Mouse (Mus musculus) kidney, postnatal 10 days (tissue): Measurements from ENCODE around the gene Vmn1r54.
"Not testable (repeated sequence)": the region's sequence is repeated elsewhere in the genome, so short reads cannot be mapped to it uniquely, and the experiment has no call there.

Source experiments
- DNase-seq: peaks from one replicate; pipeline ENCODE4 v3.0.0; 2021; ENCODE audit warnings: mixed read lengths

The Vmn1r54 gene

DNA sequence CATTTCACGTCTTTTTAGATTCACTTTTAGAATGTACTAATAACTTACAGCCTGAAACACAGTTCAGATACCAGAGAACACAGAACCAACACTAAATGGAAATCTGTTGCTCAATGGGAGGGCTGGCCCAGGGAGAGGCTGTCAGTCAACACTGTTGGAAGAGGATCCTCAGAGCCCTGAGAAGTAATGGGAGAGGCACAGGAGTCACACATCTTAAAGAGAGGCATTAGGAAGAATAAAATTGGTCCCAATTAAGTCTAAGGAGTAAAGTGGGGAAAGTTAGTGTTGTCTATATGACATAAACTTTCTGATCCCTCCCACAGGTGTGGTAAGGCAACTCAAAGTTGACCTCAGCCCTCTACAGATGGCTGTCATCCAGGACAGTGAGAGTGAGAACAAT lies at the start of gene Vmn1r54:
Vmn1r54 (plus strand) TSS at position 301 of the 400 bp plus-strand sequence.
- DNase-seq = no peak

DNA sequence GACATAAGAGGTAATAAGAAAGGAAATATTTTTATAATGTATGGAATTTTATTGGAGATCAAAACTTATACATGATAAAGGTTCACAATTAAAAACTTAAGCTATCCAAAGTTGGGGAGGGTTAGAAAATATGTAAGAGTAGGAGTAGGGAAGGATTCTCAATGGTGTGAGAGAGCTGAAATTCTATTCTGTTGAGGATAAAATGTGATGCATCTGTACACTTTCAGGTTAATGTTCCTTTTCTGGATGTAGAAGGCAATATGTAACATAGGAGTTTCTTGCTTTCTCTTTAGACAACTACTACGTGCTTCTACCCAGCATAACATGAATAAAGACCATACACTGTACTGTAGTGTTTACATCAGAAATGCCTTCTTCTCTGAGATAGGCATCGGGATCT lies 43.6 kb upstream of the Vmn1r54 start, which contains the start of gene V1ra8:
V1ra8 (plus strand) TSS at position 301 of the 400 bp plus-strand sequence.
- DNase-seq = not testable (repeated sequence)

DNA sequence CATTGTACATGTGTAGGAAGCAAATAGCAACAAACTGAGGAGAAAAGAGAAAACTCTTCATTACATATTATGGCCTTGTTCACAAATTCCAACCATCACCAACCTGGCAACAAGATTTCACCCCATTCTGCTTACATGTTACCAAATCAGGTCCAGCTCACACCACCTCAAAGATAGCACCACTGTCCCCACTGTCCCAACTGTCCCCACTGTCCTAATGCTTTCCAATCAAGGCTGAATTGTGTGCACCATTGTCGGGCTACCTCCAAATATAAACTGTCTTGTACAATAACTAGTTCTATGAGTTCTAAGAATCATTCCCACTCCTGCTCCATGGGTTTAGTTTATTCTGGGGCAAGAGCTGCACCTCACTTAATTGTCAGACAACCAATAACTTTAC lies 21.8 kb upstream of the Vmn1r54 start, which contains the start of gene Vmn1r53:
Vmn1r53 (minus strand) TSS at position 101 of the 400 bp plus-strand sequence.
- DNase-seq = no peak

DNA sequence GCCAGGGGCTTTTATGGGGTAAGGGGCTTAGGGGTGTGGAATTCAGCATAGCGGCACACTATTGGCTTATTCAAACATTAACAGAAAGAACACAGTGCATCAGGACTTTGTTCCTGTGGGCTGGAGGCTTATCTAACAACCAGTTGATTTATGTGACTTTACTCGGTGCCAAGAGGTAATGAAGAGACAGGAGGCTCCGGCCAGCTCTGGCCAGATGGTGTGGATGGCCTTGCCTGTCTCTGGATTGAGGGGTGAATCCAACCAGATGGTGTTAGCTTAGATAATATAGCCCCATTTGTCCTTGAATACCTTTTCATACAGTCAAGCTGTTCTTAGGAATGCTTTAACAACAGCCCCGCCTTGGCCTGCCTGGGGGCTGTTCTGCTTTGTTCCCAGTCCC lies 14.0 kb upstream of the Vmn1r54 start:
- not testable (repeated sequence) for DNase-seq

DNA sequence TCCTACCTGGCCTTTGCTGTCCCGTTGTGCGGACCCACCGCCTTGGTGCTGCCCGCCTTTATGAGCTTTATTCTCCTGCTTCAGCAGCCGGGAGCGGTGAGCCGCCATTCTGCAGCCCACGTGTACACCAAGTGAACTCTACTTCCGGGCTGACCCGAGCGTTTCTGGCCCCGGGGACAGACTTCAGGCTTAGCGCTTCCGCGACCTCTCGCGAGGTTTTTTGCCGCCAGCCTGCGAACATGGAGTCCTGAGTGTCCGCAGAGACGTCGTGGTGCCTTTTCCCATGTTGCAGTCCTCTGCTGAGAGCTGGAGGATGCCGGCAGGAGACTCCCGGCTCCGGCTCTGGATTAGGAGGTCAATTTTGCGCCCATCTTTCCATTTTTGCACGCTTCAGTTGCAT lies 13.4 kb upstream of the Vmn1r54 start:
- DNase-seq = no peak

DNA sequence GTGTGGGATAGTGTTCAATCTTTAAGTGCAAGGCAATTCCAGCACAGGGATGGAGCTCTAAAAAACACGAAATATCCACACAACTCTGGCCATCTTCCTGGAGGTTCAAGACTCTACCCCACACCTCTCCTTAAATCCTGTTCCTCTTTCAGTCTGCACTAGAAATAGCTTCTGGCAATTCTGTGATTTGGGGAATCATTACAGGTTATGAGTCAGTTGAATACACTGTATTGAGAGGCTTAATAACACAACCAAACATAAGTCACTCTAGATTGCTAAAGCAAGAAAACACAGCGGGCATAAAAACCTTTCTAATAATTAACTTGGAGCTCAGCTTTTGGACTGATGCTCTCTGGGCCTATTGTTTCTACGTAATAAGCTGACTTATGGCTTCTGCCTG lies 2.1 kb upstream of the Vmn1r54 start:
- DNase-seq = no peak

DNA sequence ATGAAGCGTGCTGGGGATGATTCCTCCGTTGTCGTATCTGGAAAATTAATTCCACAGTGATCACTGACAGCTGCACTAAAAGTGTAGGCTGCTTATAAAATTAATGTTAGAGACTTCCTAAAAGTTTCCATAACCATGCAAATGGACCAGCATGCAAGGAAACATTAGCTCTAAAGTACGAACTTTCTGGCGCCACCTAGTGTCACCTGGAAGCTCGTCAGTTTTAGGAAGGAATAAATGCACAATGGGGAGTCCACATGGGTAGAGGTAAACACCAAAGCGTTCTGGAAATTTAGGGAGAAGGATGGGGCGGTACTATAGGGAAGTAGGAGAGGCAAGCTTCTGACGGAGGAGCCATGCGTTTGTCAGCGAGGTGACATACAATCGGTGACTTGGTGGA lies 42.2 kb downstream of the Vmn1r54 start:
- DNase-seq = peak; percentile 31

DNA sequence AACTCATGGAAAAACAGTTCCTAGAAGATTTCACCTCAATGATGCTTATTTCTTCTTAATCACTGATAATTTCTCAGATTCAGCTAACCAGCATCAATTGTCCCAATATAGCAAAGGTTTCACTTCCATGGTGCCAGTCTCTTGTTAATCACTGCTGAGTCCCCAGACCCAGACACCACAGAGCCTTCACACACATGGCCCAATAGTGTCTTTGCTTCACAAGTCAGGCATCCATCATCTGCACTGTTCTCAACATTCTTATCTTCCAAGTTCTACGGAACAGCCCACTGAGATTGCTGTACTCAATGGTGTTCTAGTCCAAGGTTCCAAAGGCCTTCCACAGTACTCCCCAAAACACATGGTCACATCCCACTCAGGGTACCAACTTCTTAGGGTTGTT lies 54.8 kb downstream of the Vmn1r54 start, which contains the start of gene BC048671:
BC048671 (plus strand) TSS at position 301 of the 400 bp plus-strand sequence.
- DNase-seq = no peak

DNA sequence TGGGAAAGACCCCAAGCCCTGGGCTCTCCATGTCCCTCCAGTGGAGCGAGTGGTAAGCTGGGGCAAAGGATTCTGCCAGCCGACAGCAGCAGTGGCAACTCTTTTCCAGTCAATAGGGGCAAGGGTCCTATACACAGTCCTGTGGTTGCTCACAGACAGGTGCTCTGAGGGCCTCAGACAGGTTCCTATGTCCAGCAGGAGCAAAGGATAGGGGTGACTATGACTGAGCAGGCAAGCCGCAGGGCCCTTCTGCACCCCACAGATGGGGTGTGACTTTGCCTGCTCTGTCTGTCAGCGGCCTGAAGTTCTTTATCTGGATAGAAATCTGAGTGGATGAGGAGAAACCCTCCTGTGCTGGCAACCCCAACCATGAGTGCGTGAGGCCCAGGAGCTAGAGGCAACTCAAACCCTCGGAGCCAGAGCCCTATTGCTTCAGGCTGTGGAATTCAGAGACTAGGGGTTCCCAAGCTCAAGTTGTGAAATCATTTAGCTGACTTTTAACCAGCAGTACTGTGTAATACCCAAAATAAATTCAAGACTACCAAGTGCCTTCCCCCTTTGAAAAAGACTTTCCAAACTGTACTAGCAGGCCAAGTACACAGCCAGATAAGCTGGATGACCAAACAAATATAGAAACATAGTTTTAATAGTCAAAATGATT lies 60.3 kb downstream of the Vmn1r54 start:
- DNase-seq = peak; percentile 2

DNA sequence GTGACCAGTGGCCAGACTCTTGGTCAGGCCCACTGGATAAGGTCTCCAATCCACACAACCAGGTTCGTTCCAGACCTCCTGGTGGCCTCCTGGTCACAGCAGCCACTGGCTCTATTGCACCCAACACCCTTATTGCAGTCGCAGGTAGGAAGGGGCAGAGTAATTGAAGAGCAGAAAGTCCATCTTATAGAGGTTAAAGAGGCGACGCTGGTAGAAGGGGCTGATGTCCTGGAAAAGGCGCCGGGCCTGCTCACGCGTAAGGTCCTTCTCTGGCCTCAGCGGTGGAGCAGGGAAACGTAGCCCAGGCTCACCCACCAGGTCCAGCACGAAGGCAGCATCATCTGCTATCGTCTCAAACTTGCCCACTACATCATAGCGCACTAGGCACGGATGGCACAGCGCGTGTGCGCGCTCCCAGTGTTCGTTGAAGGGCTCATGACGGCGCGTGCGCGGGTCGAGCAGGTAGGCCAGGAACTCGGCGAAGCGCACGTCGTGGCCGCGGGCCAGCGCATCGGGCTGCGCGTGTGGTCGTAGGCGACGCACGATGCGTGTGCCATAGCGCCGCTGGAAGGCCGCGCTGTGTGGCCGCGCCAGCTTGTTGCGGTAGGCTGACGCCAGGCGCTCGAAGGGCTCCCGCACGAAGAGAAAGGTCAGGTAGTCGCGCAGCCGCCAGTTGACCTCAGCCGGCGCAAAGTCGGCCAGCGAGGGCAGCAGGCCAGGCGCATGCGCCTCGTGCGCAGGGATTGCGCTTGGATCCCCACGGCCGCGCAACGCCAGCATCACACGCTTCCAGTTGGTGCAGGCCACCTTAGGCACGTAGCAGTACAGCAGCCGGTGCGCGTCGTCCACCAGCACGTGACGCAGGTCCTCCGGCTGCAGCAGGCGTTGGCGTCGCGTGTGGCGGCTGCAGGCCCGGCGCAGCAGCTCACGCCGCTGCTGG lies 63.0 kb downstream of the Vmn1r54 start:
- no peak for DNase-seq

DNA sequence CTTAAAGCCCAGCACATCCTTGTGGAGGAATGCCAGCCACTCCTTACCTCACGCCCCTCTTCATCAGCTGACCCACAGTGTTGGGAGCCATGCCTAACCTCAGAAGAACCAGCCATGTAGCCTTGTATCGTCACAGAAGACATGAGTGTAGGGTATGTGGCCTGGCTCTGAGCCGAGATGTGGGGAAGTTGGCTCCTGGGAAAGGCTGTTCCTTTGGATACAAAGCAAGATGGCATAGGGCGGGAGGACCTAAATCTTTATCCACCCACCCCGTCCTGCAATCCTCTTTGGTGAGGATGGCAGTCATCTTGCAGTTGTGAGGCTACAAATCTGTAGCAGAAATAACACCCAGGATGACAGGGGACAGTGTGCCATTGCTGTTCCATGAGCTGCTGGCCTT lies 69.9 kb downstream of the Vmn1r54 start:
- no peak for DNase-seq

DNA sequence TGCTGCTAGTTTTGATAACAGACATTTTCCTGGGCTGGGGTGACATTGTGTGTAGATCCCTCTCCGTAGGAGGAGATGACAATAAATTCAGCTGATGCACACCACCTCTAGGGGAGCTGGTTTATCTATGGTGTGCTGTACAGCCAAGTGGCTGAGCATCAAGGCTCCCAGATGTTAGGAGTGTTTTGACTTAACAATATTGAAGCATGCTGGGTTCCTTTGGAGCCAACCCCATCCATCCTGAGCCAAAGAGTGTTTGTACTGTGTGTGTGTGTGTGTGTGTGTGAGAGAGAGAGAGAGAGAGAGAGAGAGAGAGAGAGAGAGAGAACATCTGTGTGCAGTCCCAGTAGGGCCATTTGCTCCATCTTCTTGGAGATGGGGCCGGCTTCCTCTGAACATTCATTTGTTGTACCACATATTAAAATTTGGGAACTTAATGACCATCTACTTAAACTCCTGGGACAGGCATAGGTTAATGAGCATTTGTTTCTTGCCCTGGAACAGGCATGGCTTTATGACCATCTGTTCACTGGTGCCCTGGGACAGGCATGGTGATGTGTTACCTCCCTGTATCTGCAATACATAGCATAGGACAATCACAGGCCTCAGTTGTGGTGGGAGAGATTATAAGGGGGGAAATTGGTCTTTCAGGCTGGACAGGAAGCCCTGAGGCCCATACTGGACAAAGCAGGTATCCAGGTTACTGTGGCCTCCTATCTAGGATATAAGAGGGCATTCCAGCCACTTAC lies 71.6 kb downstream of the Vmn1r54 start:
- DNase-seq = no peak

DNA sequence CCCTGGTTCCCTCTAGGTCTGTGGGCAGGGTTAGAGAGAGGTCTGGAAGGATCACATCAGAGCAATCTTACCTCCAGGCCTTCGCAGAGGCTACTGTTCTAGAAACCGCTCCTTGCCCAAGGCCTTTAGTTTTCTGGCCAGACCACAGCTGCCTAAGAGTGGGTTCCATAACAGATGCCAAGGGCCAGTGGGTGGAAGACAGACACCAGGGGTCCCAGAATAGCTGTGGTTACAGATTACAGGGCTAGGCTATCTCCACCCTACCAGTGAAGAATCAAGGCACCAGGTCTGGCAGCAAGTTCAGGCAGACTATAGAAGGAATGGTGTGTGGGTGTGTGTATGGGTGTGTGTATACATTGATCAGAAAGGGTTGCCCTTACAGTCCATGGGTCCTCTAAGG lies 72.9 kb downstream of the Vmn1r54 start:
- no peak for DNase-seq

DNA sequence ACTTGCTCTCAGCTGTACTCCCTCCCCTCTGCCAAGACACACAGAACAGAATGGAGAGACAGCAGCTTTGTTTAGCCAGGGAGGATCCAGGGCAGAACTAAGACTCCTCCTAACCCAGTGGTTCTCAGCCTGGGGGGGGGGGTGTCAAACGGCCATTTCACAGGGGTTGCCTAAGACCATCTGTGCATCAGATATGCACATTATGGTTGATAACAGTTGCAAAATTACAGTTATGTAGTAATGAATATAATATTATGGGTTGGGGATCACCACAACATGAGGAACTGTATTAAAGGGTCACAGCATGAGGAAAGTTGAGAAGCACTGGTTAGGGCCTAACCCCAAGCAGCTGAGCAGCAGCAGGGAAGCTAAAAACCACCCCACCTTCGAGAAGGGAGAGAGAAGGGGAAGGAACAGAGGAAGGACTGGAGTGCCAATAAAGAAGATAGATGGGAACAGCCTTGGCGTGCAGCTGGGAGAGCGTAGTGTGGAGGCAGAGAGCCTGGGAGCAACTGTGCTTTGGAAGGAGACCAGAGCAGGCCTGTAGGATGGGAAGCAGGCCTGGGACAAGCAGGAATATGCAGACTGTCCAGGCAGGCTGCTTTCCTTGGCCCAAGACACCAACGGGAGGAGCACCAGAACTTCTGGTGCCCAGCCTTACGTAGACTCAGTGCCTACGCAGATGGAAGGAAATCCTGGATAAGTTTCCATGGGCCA lies 73.5 kb downstream of the Vmn1r54 start:
- peak; percentile 35 for DNase-seq

DNA sequence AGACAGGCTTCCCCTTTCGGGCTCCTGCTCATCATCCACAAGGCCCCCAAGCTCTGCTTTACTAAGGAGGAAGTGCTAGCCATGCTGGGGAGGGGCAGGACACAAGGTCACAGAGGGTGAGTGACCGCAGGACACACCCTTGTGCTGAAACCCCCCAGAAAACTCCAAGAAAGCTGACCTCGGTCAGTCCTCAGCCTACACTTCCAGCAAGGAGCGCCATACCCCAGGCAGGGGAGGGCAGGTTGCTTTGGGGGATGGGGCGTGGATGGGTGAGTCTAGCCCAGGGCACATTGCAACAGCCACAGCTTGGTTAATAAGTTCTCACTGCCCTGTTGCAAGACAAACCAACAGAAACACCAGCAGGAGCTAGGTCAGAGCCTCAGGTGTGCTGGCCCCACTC lies 74.3 kb downstream of the Vmn1r54 start:
- peak; percentile 42 for DNase-seq
